Mouse (Mus musculus) lung, embryonic 14.5 days (tissue): ENCODE results near the gene Cpsf4. TPM values are rescaled to one million over a fixed set of nuclear protein-coding genes. Genes with fewer than 3 reads are reported as not detected.

Experiments
- ATAC-seq: fragments of 200-750 bp; cut with Nextera tagmentation; 2 replicates; pipeline ENCODE4 v1.8.0; 2017; ENCODE audit warnings: mild to moderate bottlenecking, moderate TSS enrichment, moderate library complexity; ENCODE audit not compliant: insufficient read depth
- DNase-seq: peaks from one replicate; pipeline ENCODE4 v3.0.0-alpha.2; 2015
- H3K27ac ChIP-seq: fragments of 300-500 bp; sonication (generic); 2 replicates; pipeline ENCODE4 v1.5.1; 2014; ENCODE audit warnings: low read depth, mild to moderate bottlenecking, moderate library complexity
- H3K27me3 ChIP-seq: fragments of 300-500 bp; sonication (generic); 2 replicates; pipeline ENCODE4 v1.6.1; 2014; ENCODE audit warnings: low read length, control low read depth; ENCODE audit not compliant: insufficient read depth
- H3K36me3 ChIP-seq: fragments of 300-500 bp; sonication (generic); 2 replicates; pipeline ENCODE4 v1.6.1; 2014; ENCODE audit warnings: control low read depth; ENCODE audit not compliant: insufficient read depth
- H3K4me1 ChIP-seq: fragments of 300-500 bp; sonication (generic); 2 replicates; pipeline ENCODE4 v1.6.1; 2014; ENCODE audit warnings: antibody characterized with exemption, control low read depth; ENCODE audit not compliant: insufficient read depth
- H3K4me2 ChIP-seq: fragments of 300-500 bp; sonication (generic); 2 replicates; pipeline ENCODE4 v1.6.1; 2014; ENCODE audit warnings: mild to moderate bottlenecking
- H3K4me3 ChIP-seq: fragments of 300-500 bp; sonication (generic); 2 replicates; pipeline ENCODE4 v1.5.1; 2014; ENCODE audit warnings: low read depth, low read length
- H3K9ac ChIP-seq: fragments of 300-500 bp; sonication (generic); 2 replicates; pipeline ENCODE4 v1.6.1; 2014
- H3K9me3 ChIP-seq: fragments of 300-500 bp; sonication (generic); 2 replicates; pipeline ENCODE4 v1.6.1; 2016; ENCODE audit warnings: low read depth, low read length, control low read depth
- CTCF ChIP-seq: IDR thresholded peaks from 2 replicates; pipeline ENCODE4 v1.5.1; 2016; ENCODE audit warnings: antibody characterized with exemption, low read depth
- WGBS: fragments of 180-500 bp; shearing (Covaris S2); extraction: QIAGEN DNeasy Blood & Tissue Kit; methylation state at CpG from one replicate; pipeline ENCODE4 v1.1.7; 2014; 5-methylcytosine and 5-hydroxymethylcytosine counted together
- polyA plus RNA-seq: library from polyadenylated mRNA; unstranded; fragments of >200 nt; fragmentation: Nextera tagmentation; extraction: Ambion mirVana; gene quantifications from 2 replicates; pipeline ENCODE4 v1.2.1, GENCODE M21; 2014

Gene Cpsf4
- polyA plus RNA-seq, 1 experiment from 2014 or later: 42.3 TPM

- Histone ChIP-seq H3K9me3 (no peaks in the 10 kb centered on the region), H3K9ac (peak overlapping the region; percentile 90), H3K4me1 (0 out of 2 replicates have a peak, but pooled peaks cover 3% of the 10 kb centered on the region), H3K27ac (peak overlapping the region; percentile 90), H3K4me3 (peak overlapping the region; percentile 96), H3K36me3 (peaks cover 57% of the 10 kb centered on the region), H3K4me2 (peak overlapping the region; percentile 94), H3K27me3 (no peaks in the 10 kb centered on the region)
- ATAC-seq (peak; percentile 5; the same call in 1 of the 2 replicates), DNase-seq (no peak)
- TF ChIP-seq CTCF: no peak
- WGBS: under 1% methylated on average over 18 of the region's 18 CpGs
These were observed 26.4 kb upstream of the Cpsf4 start for GRCm38 (mm10) chr5:145140611-145141010.

- H3K27me3 ChIP-seq: no peaks in the 10 kb centered on the region
- peaks cover 88% of the 10 kb centered on the region for H3K36me3 ChIP-seq
- no peak overlapping the region for H3K4me3 ChIP-seq
- DNase-seq (no peak), ATAC-seq (no peak)
- no peaks in the 10 kb centered on the region for H3K9me3 ChIP-seq
- no peak for TF ChIP-seq CTCF
- H3K9ac ChIP-seq: no peak overlapping the region
- no peaks in the 10 kb centered on the region for H3K4me1 ChIP-seq
- H3K27ac ChIP-seq: no peak overlapping the region
- 89% methylated on average over 5 of the region's 5 CpGs for WGBS
- H3K4me2 ChIP-seq: no peak overlapping the region
These were observed 19.3 kb upstream of the Cpsf4 start for GRCm38 (mm10) chr5:145147748-145148147.

- Histone ChIP-seq H3K36me3 (peaks cover 86% of the 10 kb centered on the region), H3K9ac (no peak overlapping the region), H3K27ac (no peak overlapping the region), H3K4me3 (no peak overlapping the region), H3K27me3 (no peaks in the 10 kb centered on the region), H3K4me1 (no peaks in the 10 kb centered on the region), H3K4me2 (no peak overlapping the region), H3K9me3 (no peaks in the 10 kb centered on the region)
- no peak for TF ChIP-seq CTCF
- 83% methylated on average over 6 of the region's 6 CpGs for WGBS
- DNase-seq (no peak), ATAC-seq (no peak)
These were observed 17.7 kb upstream of the Cpsf4 start for GRCm38 (mm10) chr5:145149294-145149693.

- Histone ChIP-seq H3K27ac (no peak overlapping the region), H3K4me1 (no peaks in the 10 kb centered on the region), H3K9me3 (no peaks in the 10 kb centered on the region), H3K4me3 (no peak overlapping the region), H3K27me3 (no peaks in the 10 kb centered on the region), H3K36me3 (peaks cover 74% of the 10 kb centered on the region), H3K4me2 (no peak overlapping the region), H3K9ac (no peak overlapping the region)
- WGBS: 93% methylated on average over 5 of the region's 5 CpGs
- ATAC-seq (no peak), DNase-seq (no peak)
- TF ChIP-seq CTCF: no peak
These were observed 14.3 kb upstream of the Cpsf4 start for GRCm38 (mm10) chr5:145152690-145153089.

GRCm38 (mm10) chr5:145161361-145161760 is 5.7 kb upstream of the Cpsf4 start:
- DNase-seq (no peak), ATAC-seq (no peak)
- H3K9me3 ChIP-seq: no peaks in the 10 kb centered on the region
- H3K27me3 ChIP-seq: no peaks in the 10 kb centered on the region
- no peak overlapping the region for H3K4me3 ChIP-seq
- TF ChIP-seq CTCF: no peak
- peaks cover 55% of the 10 kb centered on the region for H3K36me3 ChIP-seq
- no peak overlapping the region for H3K4me2 ChIP-seq
- WGBS: 93% methylated on average over 14 of the region's 14 CpGs
- no peak overlapping the region for H3K9ac ChIP-seq
- H3K27ac ChIP-seq: no peak overlapping the region
- no peaks in the 10 kb centered on the region; the same call in 1 of the 2 replicates for H3K4me1 ChIP-seq

GRCm38 (mm10) chr5:145164710-145165109 is 2.3 kb upstream of the Cpsf4 start:
- no peak overlapping the region for H3K9ac ChIP-seq
- no peaks in the 10 kb centered on the region for H3K27me3 ChIP-seq
- no peak for TF ChIP-seq CTCF
- H3K4me3 ChIP-seq: no peak overlapping the region
- no peaks in the 10 kb centered on the region; the same call in 1 of the 2 replicates for H3K4me1 ChIP-seq
- H3K36me3 ChIP-seq: peaks cover 33% of the 10 kb centered on the region
- no peak overlapping the region for H3K27ac ChIP-seq
- H3K9me3 ChIP-seq: no peaks in the 10 kb centered on the region
- 46% methylated on average over 3 of the region's 3 CpGs for WGBS
- DNase-seq (no peak), ATAC-seq (no peak)
- H3K4me2 ChIP-seq: no peak overlapping the region

GRCm38 (mm10) chr5:145165184-145165583 is 1.8 kb upstream of the Cpsf4 start:
- Histone ChIP-seq H3K9me3 (no peaks in the 10 kb centered on the region), H3K4me3 (no peak overlapping the region), H3K9ac (no peak overlapping the region), H3K27me3 (no peaks in the 10 kb centered on the region), H3K4me2 (no peak overlapping the region), H3K36me3 (peaks cover 32% of the 10 kb centered on the region), H3K27ac (no peak overlapping the region), H3K4me1 (no peaks in the 10 kb centered on the region; the same call in 1 of the 2 replicates)
- DNase-seq (no peak), ATAC-seq (no peak)
- 82% methylated on average over 15 of the region's 15 CpGs for WGBS
- no peak for TF ChIP-seq CTCF

- Histone ChIP-seq H3K27ac (peak overlapping the region; percentile 84), H3K36me3 (peaks cover 34% of the 10 kb centered on the region), H3K9ac (peak overlapping the region; percentile 97), H3K9me3 (no peaks in the 10 kb centered on the region), H3K27me3 (no peaks in the 10 kb centered on the region), H3K4me2 (peak overlapping the region; percentile 96), H3K4me3 (peak overlapping the region; percentile 95), H3K4me1 (no peaks in the 10 kb centered on the region; the same call in 1 of the 2 replicates)
- no peak for TF ChIP-seq CTCF
- peak; percentile 55 for ATAC-seq
- DNase-seq: peak; percentile 24
- WGBS: 0% methylated on average over 28 of the region's 28 CpGs
These were observed 271 bp downstream of the Cpsf4 start for GRCm38 (mm10) chr5:145167306-145167661.
